Mouse (Mus musculus): ENCODE measurements around the gene Tiam1. TPM values are rescaled to one million over a fixed set of nuclear protein-coding genes. Genes with fewer than 3 reads are reported as not detected.

Tiam1 gene
- polyA plus RNA-seq, 1 experiment: 1.8 TPM

GRCm38 (mm10) chr16:90052905-90053519, 90.6 kb downstream of the Tiam1 start:
- Histone ChIP-seq H3K4me1 (ENCODE audit: control insufficient read depth, insufficient read depth, insufficient read length, low read length) (no peaks in the 10 kb centered on the region), H3K27me3 (ENCODE audit: control insufficient read depth, insufficient read depth, low read length) (no peaks in the 10 kb centered on the region), H3K36me3 (ENCODE audit: control insufficient read depth, insufficient read depth, low read length) (peaks cover 2% of the 10 kb centered on the region), H3K4me3 (ENCODE audit: low read depth, low read length) (no peak overlapping the region), H3K27ac (ENCODE audit: insufficient read depth, low read depth, low read length) (no peak overlapping the region)
- no peak for TF ChIP-seq CTCF (IDR thresholded peaks at IDR 0.05; ENCODE audit: extremely low read depth, insufficient read length, insufficient replicate concordance, low read depth, low read length)
- no peak for TF ChIP-seq POLR2A (IDR thresholded peaks at IDR 0.05; ENCODE audit: low read depth, low read length)
- WGBS: 84% methylated on average over 14 of the region's 14 CpGs

- Histone ChIP-seq H3K4me3 (ENCODE audit: low read depth, low read length) (no peak overlapping the region), H3K4me1 (ENCODE audit: control insufficient read depth, insufficient read depth, insufficient read length, low read length) (no peaks in the 10 kb centered on the region), H3K36me3 (ENCODE audit: control insufficient read depth, insufficient read depth, low read length) (peaks cover 2% of the 10 kb centered on the region), H3K27ac (ENCODE audit: insufficient read depth, low read depth, low read length) (no peak overlapping the region), H3K27me3 (ENCODE audit: control insufficient read depth, insufficient read depth, low read length) (no peaks in the 10 kb centered on the region)
- WGBS: 69% methylated on average over 11 of the region's 11 CpGs
- TF ChIP-seq CTCF (IDR thresholded peaks at IDR 0.05; ENCODE audit: extremely low read depth, insufficient read length, insufficient replicate concordance, low read depth, low read length) (no peak), POLR2A (IDR thresholded peaks at IDR 0.05; ENCODE audit: low read depth, low read length) (no peak)
Observed at GRCm38 (mm10) chr16:90052409-90052808, 91.2 kb downstream of the Tiam1 start.

GRCm38 (mm10) chr16:90051051-90051450, 92.5 kb downstream of the Tiam1 start:
- 88% methylated on average over 7 of the region's 7 CpGs for WGBS
- Histone ChIP-seq H3K27me3 (ENCODE audit: control insufficient read depth, insufficient read depth, low read length) (no peaks in the 10 kb centered on the region), H3K27ac (ENCODE audit: insufficient read depth, low read depth, low read length) (no peak overlapping the region), H3K4me1 (ENCODE audit: control insufficient read depth, insufficient read depth, insufficient read length, low read length) (no peaks in the 10 kb centered on the region), H3K4me3 (ENCODE audit: low read depth, low read length) (no peak overlapping the region), H3K36me3 (ENCODE audit: control insufficient read depth, insufficient read depth, low read length) (peaks cover 2% of the 10 kb centered on the region)
- TF ChIP-seq CTCF (IDR thresholded peaks at IDR 0.05; ENCODE audit: extremely low read depth, insufficient read length, insufficient replicate concordance, low read depth, low read length) (no peak), POLR2A (IDR thresholded peaks at IDR 0.05; ENCODE audit: low read depth, low read length) (no peak)

- Histone ChIP-seq H3K36me3 (ENCODE audit: control insufficient read depth, insufficient read depth, low read length) (no peaks in the 10 kb centered on the region; the same call in 1 of the 2 replicates), H3K4me3 (ENCODE audit: low read depth, low read length) (no peak overlapping the region), H3K27ac (ENCODE audit: insufficient read depth, low read depth, low read length) (no peak overlapping the region), H3K27me3 (ENCODE audit: control insufficient read depth, insufficient read depth, low read length) (no peaks in the 10 kb centered on the region), H3K4me1 (ENCODE audit: control insufficient read depth, insufficient read depth, insufficient read length, low read length) (no peaks in the 10 kb centered on the region)
- 83% methylated on average over 6 of the region's 6 CpGs for WGBS
- no peak for TF ChIP-seq POLR2A (IDR thresholded peaks at IDR 0.05; ENCODE audit: low read depth, low read length)
- TF ChIP-seq CTCF (IDR thresholded peaks at IDR 0.05; ENCODE audit: extremely low read depth, insufficient read length, insufficient replicate concordance, low read depth, low read length): no peak
Observed at GRCm38 (mm10) chr16:90047841-90048240, 95.7 kb downstream of the Tiam1 start.

- TF ChIP-seq POLR2A (IDR thresholded peaks at IDR 0.05; ENCODE audit: low read depth, low read length) (no peak), CTCF (IDR thresholded peaks at IDR 0.05; ENCODE audit: extremely low read depth, insufficient read length, insufficient replicate concordance, low read depth, low read length) (no peak)
- Histone ChIP-seq H3K27me3 (ENCODE audit: control insufficient read depth, insufficient read depth, low read length) (no peaks in the 10 kb centered on the region), H3K36me3 (ENCODE audit: control insufficient read depth, insufficient read depth, low read length) (no peaks in the 10 kb centered on the region), H3K4me1 (ENCODE audit: control insufficient read depth, insufficient read depth, insufficient read length, low read length) (no peaks in the 10 kb centered on the region), H3K4me3 (ENCODE audit: low read depth, low read length) (no peak overlapping the region), H3K27ac (ENCODE audit: insufficient read depth, low read depth, low read length) (no peak overlapping the region; the same call in 1 of the 2 replicates)
- WGBS: 74% methylated on average over 12 of the region's 12 CpGs
Observed at GRCm38 (mm10) chr16:90046494-90047158, 96.9 kb downstream of the Tiam1 start.

GRCm38 (mm10) chr16:90045611-90046010, 98.0 kb downstream of the Tiam1 start:
- Histone ChIP-seq H3K4me3 (ENCODE audit: low read depth, low read length) (no peak overlapping the region), H3K36me3 (ENCODE audit: control insufficient read depth, insufficient read depth, low read length) (no peaks in the 10 kb centered on the region), H3K4me1 (ENCODE audit: control insufficient read depth, insufficient read depth, insufficient read length, low read length) (no peaks in the 10 kb centered on the region), H3K27ac (ENCODE audit: insufficient read depth, low read depth, low read length) (no peak overlapping the region), H3K27me3 (ENCODE audit: control insufficient read depth, insufficient read depth, low read length) (no peaks in the 10 kb centered on the region)
- 93% methylated on average over 8 of the region's 8 CpGs for WGBS
- no peak for TF ChIP-seq POLR2A (IDR thresholded peaks at IDR 0.05; ENCODE audit: low read depth, low read length)
- TF ChIP-seq CTCF (IDR thresholded peaks at IDR 0.05; ENCODE audit: extremely low read depth, insufficient read length, insufficient replicate concordance, low read depth, low read length): no peak

- 82% methylated on average over 21 of the region's 21 CpGs for WGBS
- Histone ChIP-seq H3K27ac (ENCODE audit: insufficient read depth, low read depth, low read length) (no peak overlapping the region), H3K27me3 (ENCODE audit: control insufficient read depth, insufficient read depth, low read length) (no peaks in the 10 kb centered on the region), H3K4me1 (ENCODE audit: control insufficient read depth, insufficient read depth, insufficient read length, low read length) (no peaks in the 10 kb centered on the region), H3K4me3 (ENCODE audit: low read depth, low read length) (0 out of 2 replicates have a peak overlapping the region, but pooled peaks have one; percentile 16), H3K36me3 (ENCODE audit: control insufficient read depth, insufficient read depth, low read length) (no peaks in the 10 kb centered on the region)
- TF ChIP-seq CTCF (IDR thresholded peaks at IDR 0.05; ENCODE audit: extremely low read depth, insufficient read length, insufficient replicate concordance, low read depth, low read length): no peak
- TF ChIP-seq POLR2A (IDR thresholded peaks at IDR 0.05; ENCODE audit: low read depth, low read length): no peak
Observed at GRCm38 (mm10) chr16:90044004-90044754, 99.4 kb downstream of the Tiam1 start.

All from small intestine, adult 2 months (tissue).